Mouse (Mus musculus) brain, embryonic 14.5 days (tissue): Measurements from ENCODE around the gene Socs4. TPM values are rescaled to one million over a fixed set of nuclear protein-coding genes. Genes with fewer than 3 reads are reported as not detected.

Source experiments
- DNase-seq: peaks from one replicate; pipeline ENCODE4 v3.0.0-alpha.2; 2011; ENCODE audit warnings: low read depth
- CTCF ChIP-seq: fragments of 200-500 bp; IDR thresholded peaks from 2 replicates; pipeline ENCODE4 v1.5.1; 2012; ENCODE audit warnings: inconsistent platforms, mild to moderate bottlenecking, moderate library complexity, borderline replicate concordance; ENCODE audit not compliant: insufficient read depth, insufficient read length; ENCODE audit errors: extremely low read depth
- POLR2A ChIP-seq: fragments of 200-500 bp; IDR thresholded peaks from 2 replicates; pipeline ENCODE4 v1.6.1; 2012; ENCODE audit warnings: mild to moderate bottlenecking, inconsistent platforms, borderline replicate concordance; ENCODE audit not compliant: poor library complexity, insufficient read depth, insufficient read length, severe bottlenecking; ENCODE audit errors: extremely low read depth
- polyA plus RNA-seq: library from polyadenylated mRNA; depleted of rRNA; stranded (reverse); fragments of >200 nt; gene quantifications from 2 replicates; pipeline ENCODE4 v1.2.3, GENCODE M21; 2012; rRNA removed

The Socs4 gene
- polyA plus RNA-seq, 1 experiment, result 9.9 TPM

DNA sequence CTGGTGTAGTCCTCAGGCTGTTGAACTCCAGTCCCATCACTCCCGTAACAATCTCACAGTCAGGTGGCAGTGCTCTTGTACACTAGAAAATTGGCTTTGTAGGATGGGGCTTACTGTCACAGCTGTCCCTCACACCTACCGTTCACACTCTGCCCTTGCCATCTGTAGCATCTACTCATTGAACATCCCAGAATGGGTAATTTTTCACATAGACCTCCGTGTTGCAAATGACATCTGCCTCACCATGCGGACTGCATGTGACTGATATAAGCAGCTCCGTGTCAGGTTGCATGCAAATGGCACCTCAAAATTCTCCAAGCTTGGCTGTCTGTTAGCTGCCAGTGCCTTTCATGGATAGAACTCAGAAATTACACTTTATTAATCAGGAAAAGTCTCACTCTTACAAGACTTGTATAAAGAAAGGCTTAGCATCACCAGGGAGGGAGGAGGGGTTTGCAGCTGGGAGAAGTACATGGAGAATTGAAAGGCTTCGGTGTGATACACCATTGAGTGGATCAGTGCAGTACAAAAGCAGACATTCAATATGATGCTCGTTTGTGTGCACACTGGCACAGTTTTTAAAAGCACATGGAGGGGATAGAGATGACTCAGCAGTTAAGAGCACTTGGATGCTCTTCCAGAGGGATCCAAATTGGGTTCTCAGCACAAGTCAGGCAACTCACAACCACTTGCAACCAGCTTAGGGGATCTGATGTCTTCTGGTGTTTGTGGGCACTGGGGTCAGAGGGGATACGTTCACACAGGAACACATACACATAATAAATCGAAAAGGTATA is 49.4 kb downstream of the Socs4 start:
- peak; percentile 76 for DNase-seq
- no peak for TF ChIP-seq CTCF
- no peak for TF ChIP-seq POLR2A

- no peak for DNase-seq
- no peak for TF ChIP-seq POLR2A
- TF ChIP-seq CTCF, result no peak
These were observed 50.6 kb downstream of the Socs4 start for GRCm38 (mm10) chr14:47327347-47327746.

- no peak for DNase-seq
- TF ChIP-seq CTCF (no peak), POLR2A (no peak)
These were observed 55.2 kb downstream of the Socs4 start for GRCm38 (mm10) chr14:47331920-47332319.

DNA sequence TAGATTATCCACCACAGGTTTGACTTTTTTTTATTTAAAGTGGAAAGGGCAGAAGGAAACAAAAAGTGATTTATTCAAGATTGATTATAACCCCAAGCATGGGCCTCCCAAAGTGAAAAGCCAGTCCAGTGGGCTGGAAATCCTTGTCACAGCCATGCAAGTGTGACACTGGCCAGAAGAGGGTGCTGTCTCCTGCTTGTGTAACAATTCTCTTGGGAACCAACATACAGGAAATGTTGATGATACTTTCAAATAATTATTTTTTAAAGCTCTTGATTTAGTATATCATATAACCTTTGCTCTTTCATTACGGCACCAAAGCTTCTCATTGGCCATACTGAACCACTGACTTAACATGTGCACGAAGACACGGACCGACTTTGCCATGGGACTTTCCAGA is 58.1 kb downstream of the Socs4 start:
- TF ChIP-seq CTCF (peak; percentile 78), POLR2A (no peak)
- peak; percentile 70 for DNase-seq

DNA sequence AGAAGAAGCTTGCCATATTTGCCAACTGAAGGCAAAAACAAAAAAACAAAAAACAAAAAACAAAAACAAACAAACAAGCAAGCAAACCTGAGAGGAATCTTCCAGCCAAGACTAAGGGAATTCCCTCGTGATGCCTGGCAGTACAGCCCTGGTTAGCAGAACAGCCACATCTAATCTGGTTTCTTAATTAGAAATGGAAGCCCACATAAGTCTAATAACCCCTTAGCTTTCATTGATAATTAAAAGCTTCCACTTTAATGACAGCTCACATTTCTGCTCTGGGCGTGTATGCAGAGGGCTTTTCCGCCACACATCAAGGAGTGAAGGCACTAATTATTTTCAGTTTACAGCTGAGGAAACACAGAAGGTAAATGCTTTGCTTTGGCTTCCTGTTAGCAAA is 58.6 kb downstream of the Socs4 start:
- TF ChIP-seq CTCF (no peak), POLR2A (no peak)
- DNase-seq, result peak; percentile 26

DNA sequence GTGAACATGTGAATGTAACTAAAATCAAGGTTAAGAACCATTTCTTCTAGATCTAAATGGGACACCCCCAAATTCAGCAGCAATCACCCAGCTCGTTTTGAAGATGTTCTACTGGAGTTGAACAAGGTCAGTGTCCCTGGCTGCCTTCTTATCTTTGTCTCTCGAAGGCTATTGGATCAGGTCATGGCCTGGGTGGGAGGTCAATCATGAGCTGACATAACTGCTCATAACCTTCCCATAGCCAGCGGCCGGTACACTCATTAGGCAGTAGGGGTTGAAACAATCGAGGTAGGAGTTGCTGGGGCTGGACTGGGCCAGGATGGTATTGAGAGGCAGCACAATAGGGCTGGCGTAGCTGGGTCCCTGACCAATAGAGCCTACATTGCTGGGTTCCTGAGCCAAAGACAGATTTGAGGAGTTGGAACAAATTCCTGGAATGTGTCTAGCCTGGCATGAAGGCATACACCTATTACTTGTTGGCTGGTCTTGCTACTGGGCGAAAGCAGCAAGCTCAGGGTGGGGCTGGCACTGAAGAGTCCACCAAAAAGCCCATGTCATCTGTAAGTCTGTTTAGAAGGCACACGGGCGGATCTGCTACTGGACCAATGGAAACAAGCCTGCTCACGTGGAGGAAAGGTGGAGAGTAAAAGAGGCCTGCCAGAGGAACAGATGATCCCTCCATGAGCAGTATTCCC is 63.6 kb downstream of the Socs4 start:
- TF ChIP-seq CTCF (no peak), POLR2A (no peak)
- no peak for DNase-seq

GRCm38 (mm10) chr14:47341811-47342291 is 65.1 kb downstream of the Socs4 start:
- TF ChIP-seq POLR2A (no peak), CTCF (no peak)

More at GRCm38 (mm10) chr14:47341811-47342291, 65.1 kb downstream of the Socs4 start:
- DNase-seq, result peak; percentile 50

Other genes starting within 250 kb of the Socs4 start
- 3.0 and 3.4 TPM in 2 replicates for gene Gch1, start 87.5 kb upstream of the Socs4 start, polyA plus RNA-seq
- 15.3 and 15.9 TPM in 2 replicates for gene Wdhd1, start 74 bp upstream of the Socs4 start, polyA plus RNA-seq
- gene Mapk1ip1l, start 21.3 kb downstream of the Socs4 start, polyA plus RNA-seq, result 49.8 and 60.3 TPM in 2 replicates
- gene Lgals3, start 90.8 kb downstream of the Socs4 start, polyA plus RNA-seq, result 2.5 and 3.5 TPM in 2 replicates
- gene Dlgap5, start 141.5 kb downstream of the Socs4 start, polyA plus RNA-seq, result 11.5 and 16.3 TPM in 2 replicates
- gene Fbxo34, start 173.5 kb downstream of the Socs4 start, polyA plus RNA-seq, result 20.1 and 23.4 TPM in 2 replicates